Mouse (Mus musculus): ENCODE results near the gene Cpeb4. TPM values are rescaled to one million over a fixed set of nuclear protein-coding genes. Genes with fewer than 3 reads are reported as not detected.

The Cpeb4 gene
- polyA plus RNA-seq, 1 experiment from 2014 or later, result 5.9 TPM

DNA sequence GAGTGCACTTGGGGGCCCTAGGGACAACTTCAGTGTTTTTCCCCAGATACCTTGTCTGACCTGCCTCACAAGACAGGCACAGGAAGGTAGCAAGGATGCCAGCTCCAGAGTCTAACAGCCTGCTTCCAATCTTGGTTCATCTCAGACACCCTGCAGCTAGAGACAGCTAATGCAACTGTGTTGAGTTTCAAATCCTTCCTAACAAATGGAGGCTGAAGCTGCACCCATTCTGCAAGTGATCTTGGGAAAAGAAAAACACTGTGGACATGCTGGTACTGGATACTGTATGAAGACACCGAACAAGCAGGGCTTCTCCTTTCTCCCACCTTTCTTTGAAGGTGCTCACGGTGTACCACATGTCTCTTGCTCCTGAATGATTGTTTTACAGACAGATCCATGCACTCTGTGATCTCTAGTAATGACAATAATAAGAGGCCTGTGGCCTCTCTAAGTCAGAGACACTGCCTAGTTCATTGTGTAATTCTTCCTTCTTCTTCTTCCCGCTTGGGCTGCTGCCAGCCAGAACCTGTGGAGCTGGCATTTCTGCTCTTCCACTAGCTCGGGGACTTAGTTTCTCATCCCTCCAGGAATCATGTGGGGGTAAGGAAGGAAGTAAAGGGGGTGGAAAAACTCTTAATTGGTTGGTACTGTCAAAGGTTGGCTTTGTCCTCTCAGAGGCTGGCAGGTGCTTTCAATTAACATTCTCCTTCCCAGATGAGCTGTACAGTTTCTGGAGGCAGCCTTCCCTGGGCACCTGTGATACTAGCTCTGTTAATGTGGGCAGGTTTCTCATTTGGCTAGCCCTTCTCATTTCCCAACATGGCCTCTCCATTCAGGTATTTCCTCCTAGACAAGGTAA, 20.1 kb upstream of the Cpeb4 start:
- Histone ChIP-seq H3K27me3 (ENCODE audit: control insufficient read depth, insufficient read depth, low read length) (no peaks in the 10 kb centered on the region), H3K4me2 (ENCODE audit: low read depth, low read length) (no peak overlapping the region), H3K4me1 (ENCODE audit: control insufficient read depth, insufficient read depth, low read length) (peaks cover 8% of the 10 kb centered on the region; the same call in 1 of the 2 replicates), H3K9me3 (replicated peaks; ENCODE audit: control insufficient read depth, low read length) (no peaks in the 10 kb centered on the region), H3K36me3 (ENCODE audit: control insufficient read depth, insufficient read depth) (no peaks in the 10 kb centered on the region), H3K9ac (ENCODE audit: low read length) (no peak overlapping the region), H3K27ac (ENCODE audit: low read length) (no peak overlapping the region), H3K4me3 (ENCODE audit: low read length) (no peak overlapping the region)
- WGBS, result 75% methylated on average over 4 of the region's 4 CpGs
- no peak for ATAC-seq (replicated peaks; ENCODE audit: extremely low read depth, insufficient read depth, low FRiP score)

DNA sequence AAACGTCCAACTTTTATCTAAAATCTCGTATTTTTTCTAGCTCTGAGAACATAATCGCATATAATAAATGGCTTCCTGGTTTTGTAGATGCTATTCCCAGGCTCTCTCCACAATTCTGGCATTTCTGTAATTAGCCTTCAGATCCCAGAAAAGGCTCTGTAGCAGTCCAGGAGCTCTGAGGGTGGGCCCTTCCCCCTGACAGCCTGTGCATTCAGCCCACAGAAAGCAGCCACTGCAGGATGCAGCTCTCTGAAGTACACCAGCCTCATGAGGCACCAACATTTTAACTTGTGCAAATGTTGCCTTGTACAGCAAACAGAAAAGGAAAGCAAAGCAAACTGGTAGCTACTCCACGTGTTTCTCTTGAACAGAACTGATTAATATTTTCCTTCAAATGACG, 17.1 kb upstream of the Cpeb4 start:
- WGBS, result 75% methylated on average over 5 of the region's 5 CpGs
- Histone ChIP-seq H3K27ac (ENCODE audit: low read length) (no peak overlapping the region), H3K4me3 (ENCODE audit: low read length) (no peak overlapping the region), H3K4me1 (ENCODE audit: control insufficient read depth, insufficient read depth, low read length) (peaks cover 8% of the 10 kb centered on the region; the same call in 1 of the 2 replicates), H3K9ac (ENCODE audit: low read length) (no peak overlapping the region), H3K27me3 (ENCODE audit: control insufficient read depth, insufficient read depth, low read length) (no peaks in the 10 kb centered on the region), H3K36me3 (ENCODE audit: control insufficient read depth, insufficient read depth) (no peaks in the 10 kb centered on the region), H3K4me2 (ENCODE audit: low read depth, low read length) (no peak overlapping the region), H3K9me3 (replicated peaks; ENCODE audit: control insufficient read depth, low read length) (no peaks in the 10 kb centered on the region)
- no peak for ATAC-seq (replicated peaks; ENCODE audit: extremely low read depth, insufficient read depth, low FRiP score)

DNA sequence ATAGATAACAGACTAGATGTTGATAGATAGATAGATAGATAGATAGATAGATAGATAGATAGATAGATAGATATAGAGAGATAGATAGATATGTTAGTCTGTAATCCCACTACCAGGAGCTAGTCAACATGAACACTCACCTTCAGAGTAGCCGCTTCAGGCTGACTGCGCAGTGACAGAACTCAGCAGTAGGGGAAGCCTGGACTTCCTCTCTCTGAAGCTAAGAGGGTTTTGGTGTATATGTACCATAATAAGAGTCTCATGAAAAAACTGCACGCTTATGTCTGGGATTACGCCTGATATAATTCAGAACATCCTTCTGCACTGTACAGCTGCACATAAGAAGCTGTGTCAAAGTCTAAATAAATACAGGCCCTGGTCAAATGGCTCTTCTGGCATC, 14.5 kb upstream of the Cpeb4 start:
- 87% methylated on average over 4 of the region's 4 CpGs for WGBS
- no peak overlapping the region for H3K9ac ChIP-seq (ENCODE audit: low read length)
- H3K4me3 ChIP-seq (ENCODE audit: low read length), result no peak overlapping the region
- H3K27me3 ChIP-seq (ENCODE audit: control insufficient read depth, insufficient read depth, low read length), result no peaks in the 10 kb centered on the region
- no peak for ATAC-seq (replicated peaks; ENCODE audit: extremely low read depth, insufficient read depth, low FRiP score)
- H3K4me1 ChIP-seq (ENCODE audit: control insufficient read depth, insufficient read depth, low read length), result no peaks in the 10 kb centered on the region
- H3K4me2 ChIP-seq (ENCODE audit: low read depth, low read length), result no peak overlapping the region
- no peak overlapping the region for H3K27ac ChIP-seq (ENCODE audit: low read length)
- H3K36me3 ChIP-seq (ENCODE audit: control insufficient read depth, insufficient read depth), result no peaks in the 10 kb centered on the region
- no peaks in the 10 kb centered on the region for H3K9me3 ChIP-seq (replicated peaks; ENCODE audit: control insufficient read depth, low read length)

DNA sequence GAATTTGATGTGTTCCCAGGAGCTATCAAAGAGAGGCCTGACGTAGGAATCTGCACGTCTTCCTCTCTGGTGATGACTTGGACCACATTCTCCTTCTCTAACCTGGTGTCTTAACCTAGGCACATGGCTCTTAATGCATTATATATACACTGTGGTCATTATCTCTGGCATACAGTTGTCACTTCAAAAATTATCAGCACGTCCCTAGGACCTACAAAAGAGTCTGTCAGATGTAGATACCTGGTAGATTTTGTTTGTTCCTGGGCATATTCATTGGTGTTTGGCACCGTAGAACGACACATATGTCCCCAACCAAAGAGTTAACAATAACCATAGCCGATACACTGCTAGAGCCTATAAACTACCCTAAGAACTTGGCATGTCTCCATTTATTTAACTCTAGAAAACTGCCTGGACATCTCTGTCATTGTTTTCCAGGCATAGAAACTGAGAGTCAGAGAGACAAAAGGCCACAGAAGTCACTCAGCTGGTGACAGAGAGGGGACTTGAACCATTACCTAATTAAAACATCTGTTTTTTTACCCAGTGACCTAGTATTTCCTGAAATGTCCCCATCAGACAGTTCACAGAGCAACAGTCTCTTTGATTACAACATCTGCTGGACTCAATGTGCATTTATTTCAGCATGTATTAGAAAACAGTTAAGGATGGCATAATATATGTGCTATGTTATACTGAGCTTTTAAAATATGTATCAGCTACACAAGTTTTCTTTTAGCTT, 10.7 kb upstream of the Cpeb4 start:
- Histone ChIP-seq H3K9me3 (replicated peaks; ENCODE audit: control insufficient read depth, low read length) (no peaks in the 10 kb centered on the region), H3K4me1 (ENCODE audit: control insufficient read depth, insufficient read depth, low read length) (no peaks in the 10 kb centered on the region), H3K27ac (ENCODE audit: low read length) (no peak overlapping the region), H3K27me3 (ENCODE audit: control insufficient read depth, insufficient read depth, low read length) (no peaks in the 10 kb centered on the region), H3K4me2 (ENCODE audit: low read depth, low read length) (no peak overlapping the region), H3K36me3 (ENCODE audit: control insufficient read depth, insufficient read depth) (no peaks in the 10 kb centered on the region), H3K4me3 (ENCODE audit: low read length) (no peak overlapping the region), H3K9ac (ENCODE audit: low read length) (no peak overlapping the region)
- ATAC-seq (replicated peaks; ENCODE audit: extremely low read depth, insufficient read depth, low FRiP score), result no peak
- 77% methylated on average over 6 of the region's 6 CpGs for WGBS

DNA sequence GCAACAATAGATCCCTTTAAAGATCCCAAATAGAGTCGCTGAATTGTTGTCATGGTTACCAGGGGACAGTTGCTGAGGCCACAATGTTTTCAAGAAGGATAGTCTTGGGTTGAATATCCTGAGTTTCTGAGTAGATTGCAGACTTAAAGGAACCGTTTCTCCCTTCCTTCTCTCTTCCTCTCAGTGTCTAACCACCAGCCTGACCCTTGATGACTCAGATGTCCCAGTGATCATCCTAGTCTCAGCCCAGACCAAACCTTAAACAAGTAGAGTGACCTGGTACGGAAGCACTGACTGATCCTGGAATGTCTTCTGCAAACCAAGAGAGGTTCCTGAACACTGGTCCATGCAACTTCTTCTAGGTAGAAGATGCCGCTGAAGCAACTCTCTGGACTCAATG, 4.0 kb upstream of the Cpeb4 start:
- Histone ChIP-seq H3K4me2 (ENCODE audit: low read depth, low read length) (no peak overlapping the region), H3K4me3 (ENCODE audit: low read length) (no peak overlapping the region), H3K9ac (ENCODE audit: low read length) (no peak overlapping the region), H3K4me1 (ENCODE audit: control insufficient read depth, insufficient read depth, low read length) (peaks cover 4% of the 10 kb centered on the region), H3K27ac (ENCODE audit: low read length) (no peak overlapping the region), H3K36me3 (ENCODE audit: control insufficient read depth, insufficient read depth) (no peaks in the 10 kb centered on the region), H3K27me3 (ENCODE audit: control insufficient read depth, insufficient read depth, low read length) (no peaks in the 10 kb centered on the region), H3K9me3 (replicated peaks; ENCODE audit: control insufficient read depth, low read length) (no peaks in the 10 kb centered on the region)
- WGBS, result 66% methylated on average over 4 of the region's 4 CpGs
- ATAC-seq (replicated peaks; ENCODE audit: extremely low read depth, insufficient read depth, low FRiP score), result no peak

DNA sequence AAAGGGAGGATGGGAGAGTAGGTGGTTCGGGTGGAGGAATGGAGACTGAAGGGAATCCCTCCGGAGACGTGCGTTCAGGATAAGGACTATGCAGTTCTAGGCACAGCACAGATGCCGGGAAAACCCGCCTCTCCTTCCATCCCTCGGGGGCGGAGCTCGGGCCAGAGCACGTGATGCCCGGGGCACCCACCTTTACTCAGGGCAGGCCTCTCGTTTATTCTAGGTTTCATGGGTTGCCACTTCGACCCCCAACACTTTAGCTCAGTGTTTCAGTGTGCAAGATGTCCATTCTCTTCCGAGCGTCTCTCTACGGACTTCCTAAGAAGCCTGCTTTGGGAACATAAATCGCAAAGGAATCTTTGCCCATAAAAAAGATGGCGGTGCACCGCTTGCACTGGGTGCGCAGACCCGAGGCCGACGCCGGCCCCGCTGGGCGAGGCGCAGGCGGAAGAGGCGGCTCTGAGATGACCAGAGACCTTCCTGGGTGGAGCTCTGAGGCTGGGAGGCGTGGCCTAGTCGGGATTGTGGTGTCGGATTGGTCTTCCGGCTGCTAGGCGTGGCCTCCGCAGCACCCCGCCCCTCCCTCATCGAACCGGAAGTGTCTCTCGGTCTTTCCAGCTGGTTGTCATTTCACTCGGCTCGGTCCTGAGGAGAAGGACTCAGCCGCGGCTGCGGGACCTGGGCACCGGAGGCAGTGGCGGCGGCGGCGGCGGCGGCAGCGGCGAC, 1.6 kb upstream of the Cpeb4 start:
- WGBS, result under 1% methylated on average over 53 of the region's 53 CpGs
- H3K27ac ChIP-seq (ENCODE audit: low read length), result peak overlapping the region; percentile 92
- ATAC-seq (replicated peaks; ENCODE audit: extremely low read depth, insufficient read depth, low FRiP score), result peak; percentile 99

DNA sequence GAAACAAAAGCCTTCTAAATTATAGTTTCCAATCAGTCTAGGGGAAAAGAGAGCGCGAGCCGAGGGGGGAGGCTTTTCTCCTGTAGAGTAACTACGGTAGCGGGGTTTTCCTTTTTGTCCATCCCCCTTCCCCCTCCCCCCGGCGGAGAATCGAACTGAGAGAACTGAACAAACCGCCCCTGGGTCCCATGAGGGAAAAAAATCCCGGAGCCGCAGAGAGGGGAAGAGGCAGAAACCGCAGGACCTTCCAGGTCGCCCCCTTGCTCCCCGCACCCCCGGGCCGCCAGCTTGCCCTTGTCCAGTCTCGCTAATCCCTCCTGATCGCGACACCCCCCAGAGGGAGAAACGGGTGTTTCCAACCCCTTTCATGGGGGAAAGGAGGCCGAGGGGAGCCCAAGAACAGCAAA, 873 bp upstream of the Cpeb4 start:
- no peaks in the 10 kb centered on the region for H3K27me3 ChIP-seq (ENCODE audit: control insufficient read depth, insufficient read depth, low read length)
- peak overlapping the region; percentile 88 for H3K27ac ChIP-seq (ENCODE audit: low read length)
- H3K9me3 ChIP-seq (replicated peaks; ENCODE audit: control insufficient read depth, low read length), result no peaks in the 10 kb centered on the region
- H3K36me3 ChIP-seq (ENCODE audit: control insufficient read depth, insufficient read depth), result no peaks in the 10 kb centered on the region
- ATAC-seq (replicated peaks; ENCODE audit: extremely low read depth, insufficient read depth, low FRiP score), result no peak
- peak overlapping the region; percentile 96 for H3K9ac ChIP-seq (ENCODE audit: low read length)
- H3K4me3 ChIP-seq (ENCODE audit: low read length), result peak overlapping the region; percentile 94
- under 1% methylated on average over 20 of the region's 21 CpGs for WGBS
- H3K4me1 ChIP-seq (ENCODE audit: control insufficient read depth, insufficient read depth, low read length), result peaks cover 8% of the 10 kb centered on the region
- peak overlapping the region; percentile 68 for H3K4me2 ChIP-seq (ENCODE audit: low read depth, low read length)

More for the DNA sequence above, 1.6 kb upstream of the Cpeb4 start:
- no peaks in the 10 kb centered on the region for H3K27me3 ChIP-seq (ENCODE audit: control insufficient read depth, insufficient read depth, low read length)
- peaks cover 8% of the 10 kb centered on the region for H3K4me1 ChIP-seq (ENCODE audit: control insufficient read depth, insufficient read depth, low read length)
- peak overlapping the region; percentile 86 for H3K4me2 ChIP-seq (ENCODE audit: low read depth, low read length)
- H3K4me3 ChIP-seq (ENCODE audit: low read length), result peak overlapping the region; percentile 94
- H3K9ac ChIP-seq (ENCODE audit: low read length), result peak overlapping the region; percentile 96
- no peaks in the 10 kb centered on the region for H3K36me3 ChIP-seq (ENCODE audit: control insufficient read depth, insufficient read depth)
- H3K9me3 ChIP-seq (replicated peaks; ENCODE audit: control insufficient read depth, low read length), result no peaks in the 10 kb centered on the region

DNA sequence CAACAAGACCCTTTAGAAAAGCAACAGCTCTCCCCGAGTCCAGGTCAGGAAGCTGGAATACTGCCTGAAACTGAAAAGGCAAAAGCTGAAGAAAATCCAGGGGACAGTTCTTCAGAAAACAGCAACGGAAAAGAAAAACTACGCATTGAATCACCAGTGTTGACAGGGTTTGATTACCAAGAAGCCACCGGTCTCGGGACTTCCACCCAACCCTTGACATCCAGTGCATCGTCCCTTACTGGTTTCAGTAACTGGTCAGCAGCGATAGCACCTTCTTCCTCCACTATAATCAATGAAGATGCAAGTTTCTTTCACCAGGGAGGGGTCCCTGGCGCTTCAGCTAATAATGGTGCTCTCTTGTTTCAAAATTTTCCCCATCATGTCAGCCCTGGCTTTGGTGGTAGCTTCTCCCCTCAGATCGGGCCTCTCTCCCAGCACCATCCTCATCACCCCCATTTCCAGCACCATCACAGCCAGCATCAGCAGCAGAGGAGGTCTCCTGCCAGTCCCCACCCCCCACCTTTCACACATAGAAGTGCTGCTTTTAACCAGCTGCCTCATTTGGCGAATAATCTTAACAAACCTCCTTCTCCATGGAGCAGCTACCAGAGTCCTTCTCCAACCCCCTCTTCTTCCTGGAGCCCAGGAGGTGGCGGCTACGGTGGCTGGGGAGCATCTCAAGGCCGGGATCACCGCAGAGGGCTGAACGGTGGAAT, 693 bp downstream of the Cpeb4 start:
- peak overlapping the region; percentile 28 for H3K27ac ChIP-seq (ENCODE audit: low read length)
- 23% methylated on average over 15 of the region's 15 CpGs for WGBS

More for the DNA sequence above, 693 bp downstream of the Cpeb4 start:
- H3K4me2 ChIP-seq (ENCODE audit: low read depth, low read length), result peak overlapping the region; percentile 81
- no peaks in the 10 kb centered on the region for H3K9me3 ChIP-seq (replicated peaks; ENCODE audit: control insufficient read depth, low read length)
- H3K9ac ChIP-seq (ENCODE audit: low read length), result peak overlapping the region; percentile 66
- no peaks in the 10 kb centered on the region for H3K27me3 ChIP-seq (ENCODE audit: control insufficient read depth, insufficient read depth, low read length)
- H3K4me1 ChIP-seq (ENCODE audit: control insufficient read depth, insufficient read depth, low read length), result peaks cover 13% of the 10 kb centered on the region
- H3K36me3 ChIP-seq (ENCODE audit: control insufficient read depth, insufficient read depth), result no peaks in the 10 kb centered on the region; the same call in 1 of the 2 replicates
- H3K4me3 ChIP-seq (ENCODE audit: low read length), result peak overlapping the region; percentile 66
- ATAC-seq (replicated peaks; ENCODE audit: extremely low read depth, insufficient read depth, low FRiP score), result no peak
